Mouse (Mus musculus) MEL (cell line): ENCODE results near the gene Copz2. TPM values are rescaled to one million over a fixed set of nuclear protein-coding genes. Genes with fewer than 3 reads are reported as not detected.

Experiments
- DNase-seq: peaks from one replicate; pipeline ENCODE4 v3.0.0; 2011; ENCODE audit warnings: low read depth, low spot score
- H3K27ac ChIP-seq: 2 replicates; pipeline ENCODE4 v1.5.1; 2012; ENCODE audit warnings: low read depth, mild to moderate bottlenecking, control low read depth, low read length, moderate library complexity; ENCODE audit not compliant: control insufficient read depth
- H3K27me3 ChIP-seq, 2 experiments: fragments of 150-350 bp in 1 of 2; sonication (generic) in 1 of 2; 2 replicates each; pipeline ENCODE4 v1.6.1; 2012; ENCODE audit warnings: low read length in 2 of 2, mild to moderate bottlenecking in 2 of 2, improper control_type of control experiment in 1 of 2, moderate library complexity in 1 of 2; ENCODE audit not compliant: insufficient read depth in 2 of 2, control insufficient read depth in 1 of 2
- H3K36me3 ChIP-seq, 2 experiments: 2 replicates each; pipeline ENCODE4 v1.6.1; 2012 to 2014; ENCODE audit warnings: low read length in 2 of 2, improper control_type of control experiment in 1 of 2, inconsistent platforms in 1 of 2, mild to moderate bottlenecking in 1 of 2; ENCODE audit not compliant: insufficient read depth in 2 of 2, control insufficient read depth in 1 of 2
- H3K4me1 ChIP-seq, 2 experiments: fragments of 150-350 bp in 1 of 2; sonication (generic) in 1 of 2; 2 replicates each; pipeline ENCODE4 v1.6.1; 2012; ENCODE audit warnings: low read length in 2 of 2, improper control_type of control experiment in 1 of 2, mild to moderate bottlenecking in 1 of 2; ENCODE audit not compliant: insufficient read depth in 2 of 2, control insufficient read depth in 1 of 2
- H3K4me3 ChIP-seq, 2 experiments: fragments of 150-350 bp in 1 of 2; sonication (generic) in 1 of 2; 2 replicates each; pipeline ENCODE4 v1.5.1; 2012; ENCODE audit warnings: low read depth in 2 of 2, low read length in 2 of 2, mild to moderate bottlenecking in 2 of 2, moderate library complexity in 2 of 2, control low read depth in 1 of 2, improper control_type of control experiment in 1 of 2; ENCODE audit not compliant: control insufficient read depth in 1 of 2, insufficient read depth in 1 of 2
- H3K79me2 ChIP-seq: 2 replicates; pipeline ENCODE4 v1.6.1; 2012; ENCODE audit warnings: mild to moderate bottlenecking, low read length, moderate library complexity; ENCODE audit not compliant: control insufficient read depth, poor library complexity, insufficient read depth
- H3K9ac ChIP-seq: 2 replicates; pipeline ENCODE4 v1.6.1; 2012; ENCODE audit warnings: low read depth, mild to moderate bottlenecking, control low read depth, low read length, moderate library complexity; ENCODE audit not compliant: control insufficient read depth, poor library complexity, severe bottlenecking
- H3K9me3 ChIP-seq: fragments of 150-350 bp; sonication (generic); replicated peaks from 2 replicates; pipeline ENCODE4 v1.6.1; 2012; ENCODE audit warnings: mild to moderate bottlenecking, low read length, improper control_type of control experiment, moderate library complexity; ENCODE audit not compliant: insufficient read depth
- CHD1 ChIP-seq: IDR thresholded peaks from 2 replicates; pipeline ENCODE4 v1.6.1; 2012; ENCODE audit warnings: low read depth, mild to moderate bottlenecking, inconsistent platforms, low read length, improper control_type of control experiment
- CTCF ChIP-seq, 3 experiments: IDR thresholded peaks in 2 of 3; conservative IDR thresholded peaks in 1 of 3; 2 replicates each; pipeline ENCODE4 v1.5.1; 2011 to 2012; ENCODE audit warnings: low read length in 3 of 3, low read depth in 2 of 3, mild to moderate bottlenecking in 2 of 3, improper control_type of control experiment in 1 of 3, inconsistent platforms in 1 of 3, mixed read lengths in 1 of 3, moderate library complexity in 1 of 3; ENCODE audit not compliant: control insufficient read depth in 1 of 3, insufficient read depth in 1 of 3, poor library complexity in 1 of 3, severe bottlenecking in 1 of 3
- E2F4 ChIP-seq: IDR thresholded peaks from 2 replicates; pipeline ENCODE4 v1.6.1; 2011; ENCODE audit warnings: low read depth, low read length, improper control_type of control experiment, borderline replicate concordance
- EP300 ChIP-seq, 2 experiments: IDR thresholded peaks; 2 replicates each; pipeline ENCODE4 v1.6.1; 2011; ENCODE audit warnings: improper control_type of control experiment in 2 of 2, low read length in 2 of 2, low read depth in 1 of 2, mild to moderate bottlenecking in 1 of 2
- GABPA ChIP-seq: IDR thresholded peaks from 2 replicates; pipeline ENCODE4 v1.6.1; 2012; ENCODE audit warnings: low read depth, mild to moderate bottlenecking, inconsistent platforms, low read length, improper control_type of control experiment, moderate library complexity
- GATA1 ChIP-seq: IDR thresholded peaks from 2 replicates; pipeline ENCODE4 v1.6.1; 2011; ENCODE audit warnings: low read depth, low read length, improper control_type of control experiment
- JUND ChIP-seq: IDR thresholded peaks from 2 replicates; pipeline ENCODE4 v1.6.1; 2011; ENCODE audit warnings: low read depth, mild to moderate bottlenecking, improper control_type of control experiment, low read length
- KAT2A ChIP-seq: conservative IDR thresholded peaks from 2 replicates; pipeline ENCODE4 v1.6.1; 2012; ENCODE audit warnings: low read depth, low read length, improper control_type of control experiment, inconsistent platforms
- NRF1 ChIP-seq: IDR thresholded peaks from 2 replicates; pipeline ENCODE4 v1.6.1; 2014; ENCODE audit warnings: low read depth, mild to moderate bottlenecking, inconsistent platforms, low read length, improper control_type of control experiment, moderate library complexity; ENCODE audit not compliant: poor library complexity, insufficient read depth, severe bottlenecking
- RAD21 ChIP-seq: IDR thresholded peaks from 2 replicates; pipeline ENCODE4 v1.6.1; 2011; ENCODE audit warnings: mild to moderate bottlenecking, low read depth, low read length, improper control_type of control experiment
- TAL1 ChIP-seq: IDR thresholded peaks from 2 replicates; pipeline ENCODE4 v1.6.1; 2012; ENCODE audit warnings: mild to moderate bottlenecking, inconsistent platforms, low read length, moderate library complexity, mixed read lengths
- TCF12 ChIP-seq: IDR thresholded peaks from 2 replicates; pipeline ENCODE4 v1.6.1; 2014; ENCODE audit warnings: low read depth, mild to moderate bottlenecking, inconsistent platforms, low read length, improper control_type of control experiment, moderate library complexity
- ZKSCAN1 ChIP-seq: IDR thresholded peaks from 2 replicates; pipeline ENCODE4 v1.6.1; 2012; ENCODE audit warnings: low read depth, mild to moderate bottlenecking, inconsistent platforms, low read length, improper control_type of control experiment, moderate library complexity
- polyA plus RNA-seq, 2 experiments: library from polyadenylated mRNA; stranded (reverse) in 1 of 2; unstranded in 1 of 2; fragments of >175 nt in 1 of 2; fragments of >200 nt in 1 of 2; gene quantifications; 2 replicates each; pipeline versions ENCODE4 v1.2.1 to v1.2.4; 2012; ENCODE audit warnings: low replicate concordance in 2 of 2, low read depth in 1 of 2; ENCODE audit not compliant: insufficient read length in 2 of 2, insufficient read depth in 1 of 2, missing spikeins in 1 of 2
- total RNA-seq: library from RNA; depleted of rRNA; stranded (reverse); fragments of 300-350 nt; gene quantifications from 2 replicates; pipeline ENCODE4 v1.2.3, GENCODE M21; 2012

Gene Copz2
- total and polyA plus RNA-seq, 3 experiments = 2.1 to 6.3 TPM; not detected in 1

GRCm38 (mm10) chr11:96899449-96900306 lies 50.0 kb downstream of the Copz2 start:
- Histone ChIP-seq H3K4me1 (no peaks in the 10 kb centered on the region), H3K9ac (no peak overlapping the region), H3K27me3 (peaks cover 15 to 20% of the 10 kb centered on the region in 2 experiments), H3K4me3 (no peak overlapping the region), H3K9me3 (no peaks in the 10 kb centered on the region), H3K79me2 (no peaks in the 10 kb centered on the region), H3K36me3 (no peaks in the 10 kb centered on the region), H3K27ac (no peak overlapping the region)
- TF ChIP-seq NRF1 (no peak), EP300 (IDR thresholded peaks at IDR 0.05; ENCODE audit: low read depth in 1 of 2, low read length in 2 of 2) (no peak), KAT2A (no peak), CHD1 (no peak), RAD21 (no peak), E2F4 (no peak), GABPA (no peak), CTCF (IDR thresholded peaks at IDR 0.05 in 2 of 3, conservative IDR thresholded peaks at IDR 0.05 in 1 of 3; ENCODE audit: control insufficient read depth in 1 of 3, insufficient read depth in 1 of 3, low read depth in 2 of 3, low read length in 3 of 3, poor library complexity in 1 of 3, severe bottlenecking in 1 of 3) (no peak)
- no peak for DNase-seq

- H3K4me1 ChIP-seq = no peaks in the 10 kb centered on the region
- no peak overlapping the region for H3K9ac ChIP-seq
- H3K79me2 ChIP-seq = no peaks in the 10 kb centered on the region
- H3K27ac ChIP-seq = no peak overlapping the region
- H3K9me3 ChIP-seq = no peaks in the 10 kb centered on the region
- TF ChIP-seq NRF1 (no peak), GATA1 (no peak), TCF12 (no peak), ZKSCAN1 (no peak), JUND (no peak), TAL1 (no peak), E2F4 (no peak)
- TF ChIP-seq, all 39 proteins: peak for 0
- Histone ChIP-seq H3K4me3 (no peak overlapping the region), H3K36me3 (no peaks in the 10 kb centered on the region), H3K27me3 (peaks cover 13 to 16% of the 10 kb centered on the region in 2 experiments)
- DNase-seq = no peak
Observed at GRCm38 (mm10) chr11:96901332-96901731, 51.7 kb downstream of the Copz2 start.
